Mouse (Mus musculus): ENCODE results near the gene Wnt3.

DNA sequence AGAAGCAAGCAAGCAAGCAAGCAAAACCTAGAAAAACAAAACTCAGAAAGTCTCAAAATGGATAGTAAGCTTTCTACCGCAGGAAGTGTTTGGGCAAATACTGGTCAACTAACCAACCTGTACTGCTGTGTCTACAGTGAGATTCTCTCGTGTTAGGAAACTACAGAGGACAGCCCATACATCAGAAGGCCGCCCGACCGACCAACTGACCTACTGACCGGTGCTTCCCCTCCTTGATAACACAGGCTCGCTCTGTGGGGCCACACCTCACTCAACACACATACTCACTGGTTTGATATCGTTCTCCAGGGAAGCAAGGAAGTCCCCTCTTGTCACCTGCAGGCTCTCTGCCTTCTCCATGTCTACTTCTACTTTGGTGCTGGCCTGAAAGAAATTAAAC is 89.0 kb downstream of the Wnt3 start:
- TF ChIP-seq CTCF (conservative IDR thresholded peaks at IDR 0.05; ENCODE audit: low read length) (no peak), POU5F1 (IDR thresholded peaks at IDR 0.05; ENCODE audit: borderline replicate concordance, low read length) (no peak)
